Mouse (Mus musculus) neural tube, embryonic 13.5 days (tissue): ENCODE data around the gene Tmem86b. TPM values are rescaled to one million over a fixed set of nuclear protein-coding genes. Genes with fewer than 3 reads are reported as not detected.

ENCODE experiments used
- ATAC-seq: fragments of 200-750 bp; cut with Nextera tagmentation; 2 replicates; pipeline ENCODE4 v1.8.0; 2017; ENCODE audit warnings: low read depth, mild to moderate bottlenecking, moderate TSS enrichment, moderate library complexity
- H3K27ac ChIP-seq: fragments of 300-500 bp; sonication (generic); replicated peaks from 2 replicates; pipeline ENCODE4 v1.5.1; 2015; ENCODE audit warnings: moderate library complexity, mild to moderate bottlenecking, inconsistent platforms
- H3K27me3 ChIP-seq: fragments of 300-500 bp; sonication (generic); 2 replicates; pipeline ENCODE4 v1.6.1; 2015; ENCODE audit warnings: mild to moderate bottlenecking, inconsistent platforms
- H3K36me3 ChIP-seq: fragments of 300-500 bp; sonication (generic); 2 replicates; pipeline ENCODE4 v1.6.1; 2015; ENCODE audit warnings: mild to moderate bottlenecking, inconsistent platforms
- H3K4me1 ChIP-seq: fragments of 300-500 bp; sonication (generic); replicated peaks from 2 replicates; pipeline ENCODE4 v1.6.1; 2015; ENCODE audit warnings: inconsistent platforms
- H3K4me2 ChIP-seq: fragments of 300-500 bp; sonication (generic); 2 replicates; pipeline ENCODE4 v1.6.1; 2015; ENCODE audit warnings: inconsistent platforms, mild to moderate bottlenecking, moderate library complexity
- H3K4me3 ChIP-seq: fragments of 300-500 bp; sonication (generic); 2 replicates; pipeline ENCODE4 v1.5.1; 2015; ENCODE audit warnings: mild to moderate bottlenecking, inconsistent platforms
- H3K9ac ChIP-seq: fragments of 300-500 bp; sonication (generic); 2 replicates; pipeline ENCODE4 v1.6.1; 2015; ENCODE audit warnings: moderate library complexity, mild to moderate bottlenecking, inconsistent platforms
- H3K9me3 ChIP-seq: fragments of 300-500 bp; sonication (generic); 2 replicates; pipeline ENCODE4 v1.6.1; 2016; ENCODE audit warnings: inconsistent platforms
- WGBS: fragments of 180-500 bp; shearing (Covaris S2); methylation state at CpG from one replicate; pipeline ENCODE4 v1.1.7; 2015; 5-methylcytosine and 5-hydroxymethylcytosine counted together
- polyA plus RNA-seq: library from polyadenylated mRNA; unstranded; fragments of >200 nt; fragmentation: Nextera tagmentation; extraction: Ambion mirVana; gene quantifications from 2 replicates; pipeline ENCODE4 v1.2.1, GENCODE M21; 2015

Tmem86b gene
- polyA plus RNA-seq, 1 experiment from 2014 or later = 2.4 TPM

DNA sequence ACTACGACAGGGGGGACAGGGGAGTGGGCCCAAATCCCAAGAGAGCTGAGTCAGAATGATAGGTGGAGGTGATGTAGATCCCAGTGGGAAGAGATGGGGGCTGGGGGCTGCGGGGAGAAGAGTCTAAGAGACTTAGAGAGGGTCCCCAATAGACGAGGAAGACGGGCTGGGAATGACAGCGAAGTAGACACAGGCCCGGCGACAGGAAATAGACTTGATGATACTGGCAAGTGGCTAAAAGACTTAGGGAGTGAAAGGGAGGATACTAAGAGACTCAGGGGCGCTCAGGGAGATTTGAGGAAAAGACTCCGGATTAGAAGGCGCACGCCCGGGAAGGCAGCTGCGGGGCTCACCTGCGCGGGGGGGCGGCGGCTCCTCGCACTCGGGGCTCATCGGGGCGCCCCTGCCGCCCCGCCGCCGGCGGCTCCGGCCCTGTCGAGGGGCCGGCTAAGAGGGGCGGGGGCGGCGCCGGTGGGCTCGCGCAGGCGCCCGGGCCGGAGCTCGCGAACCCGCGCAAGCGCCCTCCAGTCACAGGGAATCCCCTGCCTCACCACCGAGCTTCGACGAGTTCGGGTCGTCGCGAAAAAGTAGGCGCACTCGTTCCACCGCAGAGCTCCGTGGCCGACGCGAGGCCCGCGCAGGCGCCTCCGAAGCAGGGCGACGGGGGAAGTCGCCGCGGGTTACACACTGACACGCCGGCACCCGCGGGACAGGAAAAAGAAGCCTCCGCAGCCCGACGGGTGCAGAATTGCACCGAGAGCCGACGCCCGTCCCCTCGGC is 27.1 kb upstream of the Tmem86b start:
- no peaks in the 10 kb centered on the region for H3K9me3 ChIP-seq
- H3K27ac ChIP-seq = peak overlapping the region; percentile 97
- WGBS = under 1% methylated on average over 74 of the region's 78 CpGs
- H3K9ac ChIP-seq = peak overlapping the region; percentile 96
- H3K4me2 ChIP-seq = peak overlapping the region; percentile 98
- peak; percentile 83 for ATAC-seq
- H3K4me3 ChIP-seq = peak overlapping the region; percentile 90
- H3K36me3 ChIP-seq = peaks cover 13% of the 10 kb centered on the region
- no peaks in the 10 kb centered on the region for H3K27me3 ChIP-seq
- H3K4me1 ChIP-seq = peaks cover 61% of the 10 kb centered on the region

GRCm38 (mm10) chr7:4657521-4658127 is 26.4 kb upstream of the Tmem86b start:
- WGBS = 55% methylated on average over 9 of the region's 9 CpGs
- Histone ChIP-seq H3K36me3 (0 out of 2 replicates have a peak, but pooled peaks cover 16% of the 10 kb centered on the region), H3K4me2 (peak overlapping the region; percentile 98), H3K9me3 (no peaks in the 10 kb centered on the region), H3K27me3 (no peaks in the 10 kb centered on the region), H3K9ac (peak overlapping the region; percentile 96), H3K4me1 (peaks cover 67% of the 10 kb centered on the region), H3K4me3 (peak overlapping the region; percentile 90), H3K27ac (peak overlapping the region; percentile 97)
- ATAC-seq = no peak

DNA sequence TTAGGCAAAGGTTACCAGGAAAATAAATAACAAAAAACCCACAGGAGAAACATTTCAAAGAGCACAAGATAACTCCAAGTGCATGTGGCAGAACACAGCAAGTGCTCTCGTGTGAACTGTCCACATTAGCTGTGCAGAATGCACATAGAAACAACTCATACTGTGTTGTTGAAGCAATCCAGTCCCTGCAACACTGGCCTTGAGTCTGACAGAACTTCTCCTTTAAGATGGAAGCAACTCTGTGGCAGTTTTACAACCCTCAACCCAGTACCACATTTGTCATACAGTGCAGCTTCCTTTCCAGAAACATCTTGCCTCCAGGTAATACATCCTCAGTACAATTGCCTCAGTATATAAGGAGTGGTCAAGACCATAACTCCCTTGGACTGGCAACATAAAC is 25.6 kb upstream of the Tmem86b start:
- H3K27ac ChIP-seq = no peak overlapping the region
- ATAC-seq = no peak
- H3K4me1 ChIP-seq = peaks cover 75% of the 10 kb centered on the region
- H3K36me3 ChIP-seq = 0 out of 2 replicates have a peak, but pooled peaks cover 10% of the 10 kb centered on the region
- peak overlapping the region; percentile 90 for H3K4me3 ChIP-seq
- H3K4me2 ChIP-seq = peak overlapping the region; percentile 98
- H3K9me3 ChIP-seq = no peaks in the 10 kb centered on the region
- H3K27me3 ChIP-seq = no peaks in the 10 kb centered on the region
- peak overlapping the region; percentile 96 for H3K9ac ChIP-seq
- WGBS = 68% methylated on average over 1 of the region's 1 CpGs

DNA sequence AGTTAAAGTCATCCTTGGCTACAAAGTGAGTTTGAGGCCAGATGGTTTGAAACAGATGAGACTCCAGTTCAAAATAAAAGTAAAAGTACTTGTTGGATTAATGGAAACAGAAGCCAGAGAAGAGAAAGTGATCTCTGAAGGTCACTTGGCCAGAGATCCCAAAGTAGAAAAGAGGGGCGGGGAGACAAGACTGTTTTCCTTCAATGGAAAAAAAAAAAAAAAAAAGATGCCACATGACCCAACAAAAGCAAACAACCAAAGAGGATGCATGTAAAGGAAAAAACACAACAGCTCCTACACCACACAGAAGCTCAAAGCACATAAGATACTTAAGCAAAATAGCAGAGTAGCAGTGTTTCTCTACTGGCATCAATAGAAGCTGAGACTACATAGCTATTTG is 24.7 kb upstream of the Tmem86b start:
- H3K9me3 ChIP-seq = no peaks in the 10 kb centered on the region
- H3K27me3 ChIP-seq = no peaks in the 10 kb centered on the region
- H3K4me1 ChIP-seq = peaks cover 82% of the 10 kb centered on the region
- no peak for ATAC-seq
- H3K9ac ChIP-seq = 0 out of 2 replicates have a peak overlapping the region, but pooled peaks have one; percentile 32
- peaks cover 16% of the 10 kb centered on the region; the same call in 1 of the 2 replicates for H3K36me3 ChIP-seq
- H3K4me3 ChIP-seq = no peak overlapping the region
- H3K27ac ChIP-seq = no peak overlapping the region
- peak overlapping the region; percentile 98; the same call in 1 of the 2 replicates for H3K4me2 ChIP-seq
- 72% methylated on average over 1 of the region's 1 CpGs for WGBS

DNA sequence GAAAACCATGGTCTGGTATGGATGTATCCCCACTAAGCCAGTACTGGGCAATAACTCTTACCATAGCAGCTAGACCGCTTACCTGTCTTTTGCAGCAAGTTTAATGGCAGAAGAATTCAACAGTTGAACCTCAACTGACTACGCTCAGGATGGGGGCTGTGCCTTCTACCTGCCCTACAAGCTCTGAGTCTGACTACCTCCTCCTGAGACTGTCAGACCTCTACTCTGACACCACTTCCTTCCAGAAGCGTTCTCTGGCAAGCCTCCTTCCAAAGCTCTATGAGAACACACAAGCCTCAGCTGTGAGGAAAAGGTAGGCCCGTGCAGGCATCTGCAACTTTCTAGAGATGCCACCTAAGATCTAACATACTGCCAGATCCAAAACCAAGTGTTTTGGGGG is 24.2 kb upstream of the Tmem86b start:
- 91% methylated on average over 4 of the region's 4 CpGs for WGBS

GRCm38 (mm10) chr7:4654221-4654620 is 23.0 kb upstream of the Tmem86b start:
- Histone ChIP-seq H3K9ac (no peak overlapping the region), H3K4me1 (peaks cover 69% of the 10 kb centered on the region), H3K9me3 (no peaks in the 10 kb centered on the region), H3K4me2 (no peak overlapping the region), H3K27ac (no peak overlapping the region), H3K4me3 (no peak overlapping the region), H3K27me3 (no peaks in the 10 kb centered on the region), H3K36me3 (peaks cover 16% of the 10 kb centered on the region; the same call in 1 of the 2 replicates)
- no peak for ATAC-seq
- WGBS = 93% methylated on average over 2 of the region's 2 CpGs

More for the DNA sequence above, 24.2 kb upstream of the Tmem86b start:
- Histone ChIP-seq H3K9me3 (no peaks in the 10 kb centered on the region), H3K4me3 (no peak overlapping the region), H3K27ac (no peak overlapping the region), H3K4me1 (peaks cover 78% of the 10 kb centered on the region), H3K36me3 (peaks cover 16% of the 10 kb centered on the region; the same call in 1 of the 2 replicates), H3K27me3 (no peaks in the 10 kb centered on the region), H3K9ac (no peak overlapping the region), H3K4me2 (no peak overlapping the region)
- no peak for ATAC-seq

GRCm38 (mm10) chr7:4653780-4654179 is 22.6 kb upstream of the Tmem86b start:
- H3K27ac ChIP-seq = no peak overlapping the region
- no peaks in the 10 kb centered on the region for H3K9me3 ChIP-seq
- H3K4me3 ChIP-seq = no peak overlapping the region
- no peak for ATAC-seq
- peaks cover 16% of the 10 kb centered on the region; the same call in 1 of the 2 replicates for H3K36me3 ChIP-seq
- H3K9ac ChIP-seq = peak overlapping the region; percentile 38; the same call in 1 of the 2 replicates
- WGBS = 85% methylated on average over 7 of the region's 7 CpGs
- H3K4me2 ChIP-seq = no peak overlapping the region
- H3K27me3 ChIP-seq = no peaks in the 10 kb centered on the region
- H3K4me1 ChIP-seq = peaks cover 69% of the 10 kb centered on the region

GRCm38 (mm10) chr7:4653351-4653750 is 22.1 kb upstream of the Tmem86b start:
- H3K4me1 ChIP-seq = peaks cover 69% of the 10 kb centered on the region
- ATAC-seq = no peak

DNA sequence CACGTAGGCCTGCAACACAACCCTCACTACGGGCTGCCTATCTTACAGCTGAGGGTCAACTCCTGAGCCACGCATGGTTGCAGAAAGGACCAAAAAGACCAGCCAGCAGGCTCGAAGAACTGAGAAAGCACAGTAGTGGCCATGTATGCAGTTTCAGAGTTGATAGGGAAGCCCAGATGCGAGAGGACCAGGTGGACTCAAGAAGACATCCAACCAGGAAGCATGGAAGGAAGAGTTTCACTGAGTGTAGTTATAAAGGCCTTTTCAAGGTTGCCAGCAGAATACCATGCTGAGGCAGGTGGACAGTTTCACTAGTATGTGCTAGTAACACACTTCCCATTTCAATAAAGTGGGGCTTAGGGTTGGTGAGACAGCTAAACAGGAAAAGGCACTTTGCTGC is 21.5 kb upstream of the Tmem86b start:
- no peak overlapping the region for H3K27ac ChIP-seq
- no peak for ATAC-seq
- H3K27me3 ChIP-seq = no peaks in the 10 kb centered on the region
- H3K36me3 ChIP-seq = peaks cover 16% of the 10 kb centered on the region; the same call in 1 of the 2 replicates
- H3K9me3 ChIP-seq = no peaks in the 10 kb centered on the region
- over 99% methylated on average over 5 of the region's 5 CpGs for WGBS
- no peak overlapping the region for H3K4me3 ChIP-seq
- no peak overlapping the region for H3K4me2 ChIP-seq
- peaks cover 65% of the 10 kb centered on the region for H3K4me1 ChIP-seq
- 0 out of 2 replicates have a peak overlapping the region, but pooled peaks have one; percentile 38 for H3K9ac ChIP-seq

More at GRCm38 (mm10) chr7:4653351-4653750, 22.1 kb upstream of the Tmem86b start:
- no peaks in the 10 kb centered on the region for H3K9me3 ChIP-seq
- 92% methylated on average over 5 of the region's 5 CpGs for WGBS
- H3K27me3 ChIP-seq = no peaks in the 10 kb centered on the region
- peaks cover 16% of the 10 kb centered on the region; the same call in 1 of the 2 replicates for H3K36me3 ChIP-seq
- peak overlapping the region; percentile 38; the same call in 1 of the 2 replicates for H3K9ac ChIP-seq
- H3K4me3 ChIP-seq = no peak overlapping the region
- no peak overlapping the region for H3K27ac ChIP-seq
- H3K4me2 ChIP-seq = no peak overlapping the region

DNA sequence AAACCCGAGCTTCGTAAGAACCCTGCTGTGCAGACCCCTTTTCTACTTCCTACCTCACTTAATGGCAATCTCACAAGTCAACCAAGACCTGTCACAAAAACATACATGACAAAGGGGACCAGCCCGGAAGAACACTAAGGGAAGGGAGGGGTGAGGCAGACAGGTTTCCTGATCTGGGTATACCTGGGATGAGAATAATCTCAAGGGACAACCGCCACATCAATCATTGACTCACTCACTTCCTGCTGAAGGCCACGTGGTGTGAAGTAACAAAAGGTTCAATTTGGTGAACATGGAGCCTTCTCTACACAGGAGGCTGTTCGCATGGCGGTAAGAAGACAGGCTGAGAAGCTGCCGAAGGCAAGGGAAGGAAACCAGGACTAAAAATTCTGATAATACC is 20.4 kb upstream of the Tmem86b start:
- Histone ChIP-seq H3K9ac (no peak overlapping the region), H3K4me2 (no peak overlapping the region), H3K27ac (no peak overlapping the region), H3K9me3 (no peaks in the 10 kb centered on the region), H3K4me1 (peaks cover 54% of the 10 kb centered on the region), H3K27me3 (no peaks in the 10 kb centered on the region), H3K36me3 (peaks cover 24% of the 10 kb centered on the region), H3K4me3 (no peak overlapping the region)
- no peak for ATAC-seq
- 77% methylated on average over 8 of the region's 8 CpGs for WGBS

DNA sequence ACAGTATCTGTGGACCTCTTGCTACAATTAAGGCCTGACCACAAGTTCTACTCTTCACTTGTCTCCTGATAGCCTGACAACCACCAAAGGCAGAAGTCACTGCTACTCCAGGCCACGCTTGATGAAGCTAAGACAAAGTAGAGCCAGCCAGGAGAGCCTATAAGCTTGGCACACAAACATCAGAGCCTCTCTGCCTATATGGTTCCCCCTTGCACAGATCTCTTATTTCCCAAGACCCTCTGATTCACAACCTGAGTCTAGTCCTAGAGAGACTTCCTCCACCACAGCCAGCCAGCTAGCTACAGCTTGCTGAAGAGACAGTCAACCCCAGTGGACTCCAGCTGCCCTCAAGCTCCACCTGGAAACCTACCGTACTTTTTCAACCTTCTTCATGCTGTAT is 16.8 kb upstream of the Tmem86b start:
- ATAC-seq = no peak
- H3K4me1 ChIP-seq = peaks cover 18% of the 10 kb centered on the region; the same call in 1 of the 2 replicates
- H3K27me3 ChIP-seq = no peaks in the 10 kb centered on the region
- WGBS = 91% methylated on average over 2 of the region's 2 CpGs
- H3K9me3 ChIP-seq = no peaks in the 10 kb centered on the region
- no peak overlapping the region for H3K4me2 ChIP-seq
- no peak overlapping the region for H3K9ac ChIP-seq
- H3K4me3 ChIP-seq = no peak overlapping the region
- peaks cover 53% of the 10 kb centered on the region for H3K36me3 ChIP-seq
- H3K27ac ChIP-seq = no peak overlapping the region

DNA sequence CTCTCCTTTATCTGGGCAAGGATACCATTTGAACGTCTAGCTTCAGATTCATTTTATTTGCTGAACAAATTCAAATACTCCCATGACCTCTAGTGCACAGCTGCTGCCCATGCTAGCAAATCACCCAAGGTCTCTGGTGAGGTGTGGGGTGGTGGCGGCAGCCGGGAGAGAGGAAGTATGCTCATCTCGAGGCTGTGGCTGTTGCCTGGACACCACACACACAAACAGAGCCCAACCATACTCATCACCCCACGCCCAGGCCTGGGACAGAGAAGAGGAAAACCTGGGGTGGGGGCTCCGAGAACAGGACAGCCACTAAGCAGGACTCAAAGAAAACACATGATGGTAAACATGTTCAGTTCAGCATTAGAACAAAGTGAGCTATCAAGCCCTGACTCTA is 16.1 kb upstream of the Tmem86b start:
- 66% methylated on average over 6 of the region's 6 CpGs for WGBS
- Histone ChIP-seq H3K9ac (no peak overlapping the region), H3K36me3 (peaks cover 54% of the 10 kb centered on the region)

More for the DNA sequence above, 16.1 kb upstream of the Tmem86b start:
- Histone ChIP-seq H3K4me2 (no peak overlapping the region), H3K4me3 (no peak overlapping the region), H3K27ac (no peak overlapping the region), H3K27me3 (no peaks in the 10 kb centered on the region), H3K9me3 (no peaks in the 10 kb centered on the region), H3K4me1 (0 out of 2 replicates have a peak, but pooled peaks cover 12% of the 10 kb centered on the region)
- ATAC-seq = no peak
